Mouse (Mus musculus): ENCODE data around the gene Dand5.

- no peak for TF ChIP-seq POLR2A (IDR thresholded peaks at IDR 0.05; ENCODE audit: low read depth, low read length)
- no peak for TF ChIP-seq CTCF (IDR thresholded peaks at IDR 0.05; ENCODE audit: extremely low read depth, insufficient read length, insufficient replicate concordance, low read depth, low read length)
These were observed 37.7 kb downstream of the Dand5 start for GRCm38 (mm10) chr8:84784681-84785505.

Data from small intestine, adult 2 months (tissue).